Comparison of ENCODE assay signal across 22 mouse cellular contexts in the genomic region with DNA sequence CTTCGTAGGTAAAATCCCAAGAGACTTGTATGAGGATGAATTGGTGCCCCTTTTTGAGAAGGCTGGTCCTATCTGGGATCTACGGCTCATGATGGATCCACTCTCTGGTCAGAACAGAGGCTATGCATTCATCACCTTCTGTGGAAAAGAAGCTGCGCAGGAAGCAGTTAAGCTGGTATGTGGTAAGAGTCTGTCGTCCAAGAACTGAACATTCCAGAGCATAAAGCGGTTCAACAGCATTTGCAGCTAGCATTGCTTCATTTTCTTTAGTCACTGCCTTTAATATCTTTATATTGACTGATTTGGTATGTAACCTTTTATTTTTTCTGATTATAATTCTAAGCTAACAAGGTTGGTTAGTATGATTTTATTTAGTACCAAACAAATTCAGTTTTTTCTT.
"Had no signal": no experiment of that assay in that cellular context is flagged by ENCODE, and none has a peak within 500 bp of the region (broad histone marks: within the 10 kb centered on the region; RNA-seq: fewer than 3 reads in every experiment).

No protein-coding gene starts in this region.

- H3K27ac ChIP-seq: heart, adult 2 months; hindbrain, embryonic 13.5 days; hindbrain, embryonic 15.5 days; hindbrain, postnatal 0 days; kidney, embryonic 15.5 days; kidney, postnatal 0 days; limb, embryonic 13.5 days; limb, embryonic 15.5 days; liver, embryonic 12.5 days; liver, embryonic 14.5 days had no signal

- ATAC-seq: hindbrain, postnatal 0 days; intestine, embryonic 16.5 days; liver, embryonic 12.5 days had no signal

- H3K4me3 ChIP-seq: heart, adult 2 months; hindbrain, embryonic 13.5 days; hindbrain, embryonic 15.5 days; kidney, embryonic 15.5 days; limb, embryonic 13.5 days; limb, embryonic 15.5 days; liver, embryonic 12.5 days had no signal

- H3K4me1 ChIP-seq: hindbrain, embryonic 13.5 days; hindbrain, embryonic 15.5 days; kidney, embryonic 15.5 days; limb, embryonic 13.5 days; limb, embryonic 15.5 days; liver, embryonic 12.5 days had no signal

- H3K9ac ChIP-seq: hindbrain, embryonic 13.5 days; hindbrain, embryonic 15.5 days; kidney, embryonic 15.5 days; limb, embryonic 13.5 days; limb, embryonic 15.5 days; liver, embryonic 12.5 days; liver, embryonic 14.5 days had no signal

- H3K9me3 ChIP-seq: hindbrain, embryonic 13.5 days; hindbrain, embryonic 15.5 days; kidney, embryonic 15.5 days; limb, embryonic 13.5 days; limb, embryonic 15.5 days; liver, embryonic 12.5 days had no signal

- H3K4me2 ChIP-seq: heart, embryonic 11.5 days; hindbrain, embryonic 13.5 days; hindbrain, embryonic 15.5 days; kidney, embryonic 15.5 days; limb, embryonic 13.5 days; limb, embryonic 15.5 days; liver, embryonic 12.5 days had no signal

- H3K27me3 ChIP-seq: hindbrain, embryonic 13.5 days; hindbrain, embryonic 15.5 days; kidney, embryonic 15.5 days; limb, embryonic 13.5 days; limb, embryonic 15.5 days; liver, embryonic 12.5 days had no signal

- DNase-seq: gastrocnemius, postnatal 14 days; gastrocnemius, postnatal 36 days; heart, adult 2 months; kidney, adult 11 months; kidney, adult 2 months; kidney, adult 9 months; kidney, postnatal 14 days; kidney, postnatal 36 days; layer of hippocampus, adult 9-11 months; layer of hippocampus, postnatal 36 days; left cerebral cortex, postnatal 4 days had no signal
